Mouse (Mus musculus) heart, postnatal 0 days (tissue): ENCODE results near the gene Ldah.

Experiments
- CTCF ChIP-seq: IDR thresholded peaks from 2 replicates; pipeline ENCODE4 v1.5.1; 2016; ENCODE audit warnings: antibody characterized with exemption, control low read depth, low read depth
- EP300 ChIP-seq: IDR thresholded peaks from 2 replicates; pipeline ENCODE4 v1.6.1; 2016; ENCODE audit warnings: antibody characterized with exemption, low read depth

DNA sequence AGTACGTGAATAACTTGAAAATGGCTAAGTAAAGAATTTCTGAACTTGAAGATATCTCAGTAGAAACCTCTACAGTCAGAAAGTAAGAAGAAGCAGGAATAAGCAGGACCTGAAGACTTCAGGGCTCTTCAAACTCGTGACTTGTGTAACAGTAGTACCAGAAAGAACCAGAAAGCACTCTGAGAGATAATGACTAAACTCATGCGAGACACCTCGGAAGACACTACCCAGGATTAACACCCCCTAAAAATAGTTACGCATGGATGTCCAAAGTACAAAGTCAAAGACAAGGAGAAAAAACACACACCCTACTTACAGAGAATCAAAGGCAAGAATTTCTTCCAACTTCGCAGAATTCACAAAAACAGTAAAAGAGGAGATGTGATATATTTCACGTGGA is 58.4 kb downstream of the Ldah start:
- TF ChIP-seq CTCF (no peak), EP300 (0 out of 2 replicates have a peak, but pooled peaks have one; percentile 16)
